ENCODE assay signal across 8 mouse cellular contexts in genomic region chr6:83108762-83109668, GRCm38 (mm10). TPM values are rescaled to one million over a fixed set of nuclear protein-coding genes. Genes with fewer than 3 reads are reported as not detected.
DNase-seq lines count a peak whose midpoint lies in the region; ATAC-seq lines count a peak whose summit lies in the region.

Gene Mrpl53, plus strand, starts transcription at chr6:83109040.

- H3K27me3 ChIP-seq in intestine, embryonic 16.5 days (replicated peaks; ENCODE audit: control insufficient read depth, insufficient read depth, low read length): no peaks in the 10 kb centered on the region
- no peaks in the 10 kb centered on the region for H3K27me3 ChIP-seq in midbrain, embryonic 10.5 days (ENCODE audit: low read depth, poor library complexity, severe bottlenecking)

- peaks cover 16% of the 10 kb centered on the region for H3K4me1 ChIP-seq in intestine, embryonic 16.5 days (ENCODE audit: control insufficient read depth, insufficient read depth, low read length)
- peaks cover 27% of the 10 kb centered on the region for H3K4me1 ChIP-seq in midbrain, embryonic 10.5 days

- ATAC-seq in intestine, embryonic 16.5 days: peak; percentile 90

- H3K36me3 ChIP-seq in intestine, embryonic 16.5 days (ENCODE audit: control insufficient read depth, insufficient read depth, low read length): no peaks in the 10 kb centered on the region
- H3K36me3 ChIP-seq in midbrain, embryonic 10.5 days: peaks cover 29% of the 10 kb centered on the region

- H3K9me3 ChIP-seq in intestine, embryonic 16.5 days (ENCODE audit: control insufficient read depth, low read length): no peaks in the 10 kb centered on the region
- H3K9me3 ChIP-seq in midbrain, embryonic 10.5 days (replicated peaks): no peaks in the 10 kb centered on the region

- peak within 1 kb of the TSS; percentile 78 for H3K4me2 ChIP-seq in intestine, embryonic 16.5 days (ENCODE audit: low read depth, low read length)

- H3K4me3 ChIP-seq in intestine, embryonic 16.5 days (ENCODE audit: low read length): peak within 1 kb of the TSS; percentile 95
- peak within 1 kb of the TSS; percentile 77 for H3K4me3 ChIP-seq in midbrain, embryonic 10.5 days

- peak within 1 kb of the TSS; percentile 85 for H3K27ac ChIP-seq in intestine, embryonic 16.5 days (ENCODE audit: low read length)
- H3K27ac ChIP-seq in midbrain, embryonic 10.5 days (replicated peaks): peak within 1 kb of the TSS; percentile 88

- peak within 1 kb of the TSS; percentile 97 for H3K9ac ChIP-seq in intestine, embryonic 16.5 days (ENCODE audit: low read depth, low read length)

- intact Hi-C loops in left cerebral cortex, postnatal 4 days (cut with DNase I): no loop called here

- WGBS in intestine, embryonic 16.5 days: under 1% methylated on average over 76 of the region's 76 CpGs
- under 1% methylated on average over 76 of the region's 76 CpGs for WGBS in midbrain, embryonic 10.5 days

- peak; percentile 89 to 97 for DNase-seq in adrenal gland, adult (ENCODE audit: inconsistent age in 2 of 2, low spot score in 1 of 2)
- peak; percentile 86 for DNase-seq in embryo, embryonic 9.5 days (ENCODE audit: extremely low spot score)
- no peak for DNase-seq in gonadal fat pad, adult 2 months (ENCODE audit: low read depth)
- DNase-seq in left cerebral cortex, postnatal 4 days: peak; percentile 85
- DNase-seq in midbrain, embryonic 10.5 days (ENCODE audit: low spot score): peak; percentile 83
- DNase-seq in right cerebral cortex, postnatal 36 days (ENCODE audit: low spot score in 2 of 2): peak; percentile 61 to 68
- DNase-seq in urinary bladder, postnatal 36 days (ENCODE audit: low spot score in 2 of 2): peak; percentile 76 to 82

RNA-seq across cellular contexts. Expression of gene Mrpl53, which starts in this region (rescaled TPM):
- 71.5 and 89.4 TPM in 2 replicates for polyA plus RNA-seq in gonadal fat pad, adult 2 months (2012; rRNA removed)
- polyA plus RNA-seq in intestine, embryonic 16.5 days (2015; fragmentation: Nextera tagmentation; extraction: Ambion mirVana): 118 and 134 TPM in 2 replicates
- total RNA-seq in left cerebral cortex, postnatal 4 days (2021): 10 to 100 TPM; 58.4 to 60.7 TPM
- 148 and 153 TPM in 2 replicates for polyA plus RNA-seq in midbrain, embryonic 10.5 days (2016; fragmentation: Nextera tagmentation; extraction: Ambion mirVana)
